Mouse (Mus musculus): ENCODE measurements at regions not wholly inside any gene's neighbourhood (a gene's known extent, or its start where the extent isn't known, plus 50 kb on each side); places are given as distances from the start of the nearest gene placed in this dataset.

GRCm38 (mm10) chr14:96879701-96880100 lies 360.8 kb upstream of the Klhl1 start:
- WGBS, result 64% methylated on average over 3 of the region's 3 CpGs

DNA sequence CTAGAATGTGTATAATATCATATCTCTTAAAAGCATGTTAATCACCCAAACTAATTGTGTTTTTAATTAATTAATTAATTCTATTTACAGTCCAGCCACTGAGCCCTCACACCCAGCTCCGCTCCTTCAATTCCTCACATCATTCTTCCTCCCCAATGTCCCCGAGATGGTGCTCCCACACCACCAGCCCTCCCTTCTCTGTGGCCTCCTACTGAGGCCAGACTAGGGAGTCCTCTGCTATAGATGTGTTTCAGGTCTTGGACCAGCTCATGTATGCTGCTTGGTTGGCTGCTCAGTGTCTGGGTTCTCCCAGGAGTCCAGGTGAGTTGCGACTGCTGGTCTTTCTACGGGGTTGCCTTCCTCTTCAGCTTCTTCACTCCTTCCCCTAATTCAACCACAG lies 353.1 kb upstream of the Klhl1 start:
- Histone ChIP-seq H3K27me3 (ENCODE audit: control insufficient read depth, insufficient read depth, low read length) (no peaks in the 10 kb centered on the region), H3K4me1 (ENCODE audit: control insufficient read depth, insufficient read depth) (no peaks in the 10 kb centered on the region), H3K9ac (replicated peaks; ENCODE audit: low read depth, low read length) (no peak overlapping the region), H3K9me3 (replicated peaks; ENCODE audit: control insufficient read depth, low read length) (no peaks in the 10 kb centered on the region), H3K4me3 (ENCODE audit: low read depth, low read length) (no peak overlapping the region), H3K36me3 (replicated peaks; ENCODE audit: control insufficient read depth, insufficient read depth, low read length) (no peaks in the 10 kb centered on the region), H3K27ac (ENCODE audit: low read depth) (no peak overlapping the region), H3K4me2 (ENCODE audit: low read depth, low read length) (no peak overlapping the region)
- no peak for DNase-seq (ENCODE audit: low spot score)
- TF ChIP-seq EP300 (IDR thresholded peaks at IDR 0.05; ENCODE audit: low read depth) (no peak), CTCF (IDR thresholded peaks at IDR 0.05; ENCODE audit: low read depth) (no peak)
- no peak for ATAC-seq (ENCODE audit: insufficient read depth, low read depth)
- WGBS, result 81% methylated on average over 4 of the region's 4 CpGs

More at GRCm38 (mm10) chr14:96879701-96880100, 360.8 kb upstream of the Klhl1 start:
- Histone ChIP-seq H3K4me2 (ENCODE audit: low read depth, low read length) (no peak overlapping the region), H3K4me3 (ENCODE audit: low read depth, low read length) (no peak overlapping the region), H3K9me3 (replicated peaks; ENCODE audit: control insufficient read depth, low read length) (no peaks in the 10 kb centered on the region), H3K4me1 (ENCODE audit: control insufficient read depth, insufficient read depth) (no peaks in the 10 kb centered on the region), H3K9ac (replicated peaks; ENCODE audit: low read depth, low read length) (no peak overlapping the region), H3K36me3 (replicated peaks; ENCODE audit: control insufficient read depth, insufficient read depth, low read length) (no peaks in the 10 kb centered on the region), H3K27ac (ENCODE audit: low read depth) (no peak overlapping the region), H3K27me3 (ENCODE audit: control insufficient read depth, insufficient read depth, low read length) (no peaks in the 10 kb centered on the region)
- no peak for TF ChIP-seq EP300 (IDR thresholded peaks at IDR 0.05; ENCODE audit: low read depth)
- TF ChIP-seq CTCF (IDR thresholded peaks at IDR 0.05; ENCODE audit: low read depth), result no peak
- ATAC-seq (ENCODE audit: insufficient read depth, low read depth) (no peak), DNase-seq (ENCODE audit: low spot score) (no peak)

DNA sequence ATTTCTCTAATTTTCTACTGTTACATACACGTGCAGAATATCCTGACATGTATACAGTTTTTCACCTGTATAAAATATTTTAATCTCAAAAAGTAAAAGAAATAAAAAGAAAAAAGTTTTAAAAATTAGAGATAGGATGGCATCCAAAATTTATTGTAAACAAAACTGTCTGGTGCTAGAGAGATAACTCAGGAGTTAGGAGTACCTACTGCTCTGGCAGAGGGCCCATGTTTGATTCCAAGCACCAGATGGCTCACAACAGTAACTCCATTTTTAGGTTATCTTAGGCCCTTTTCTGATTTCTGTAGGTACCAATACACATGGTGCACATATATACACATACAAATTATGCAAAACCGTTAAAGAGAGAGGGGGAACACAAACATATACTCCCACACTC lies 320.0 kb upstream of the Klhl1 start:
- H3K27ac ChIP-seq (ENCODE audit: low read depth), result no peak overlapping the region
- no peaks in the 10 kb centered on the region for H3K9me3 ChIP-seq (replicated peaks; ENCODE audit: control insufficient read depth, low read length)
- H3K27me3 ChIP-seq (ENCODE audit: control insufficient read depth, insufficient read depth, low read length), result no peaks in the 10 kb centered on the region
- no peak overlapping the region for H3K9ac ChIP-seq (replicated peaks; ENCODE audit: low read depth, low read length)
- H3K36me3 ChIP-seq (replicated peaks; ENCODE audit: control insufficient read depth, insufficient read depth, low read length), result no peaks in the 10 kb centered on the region
- DNase-seq (ENCODE audit: low spot score), result no peak
- H3K4me3 ChIP-seq (ENCODE audit: low read depth, low read length), result no peak overlapping the region
- 55% methylated on average over 2 of the region's 2 CpGs for WGBS
- ATAC-seq (ENCODE audit: insufficient read depth, low read depth), result no peak
- H3K4me1 ChIP-seq (ENCODE audit: control insufficient read depth, insufficient read depth), result no peaks in the 10 kb centered on the region
- H3K4me2 ChIP-seq (ENCODE audit: low read depth, low read length), result no peak overlapping the region
- no peak for TF ChIP-seq CTCF (IDR thresholded peaks at IDR 0.05; ENCODE audit: low read depth)
- TF ChIP-seq EP300 (IDR thresholded peaks at IDR 0.05; ENCODE audit: low read depth), result no peak

GRCm38 (mm10) chr14:96825083-96825482 lies 306.2 kb upstream of the Klhl1 start:
- no peak for DNase-seq (ENCODE audit: low spot score)
- no peak overlapping the region for H3K4me2 ChIP-seq (ENCODE audit: low read depth, low read length)
- H3K9me3 ChIP-seq (replicated peaks; ENCODE audit: control insufficient read depth, low read length), result no peaks in the 10 kb centered on the region
- no peak overlapping the region for H3K27ac ChIP-seq (ENCODE audit: low read depth)
- H3K27me3 ChIP-seq (ENCODE audit: control insufficient read depth, insufficient read depth, low read length), result no peaks in the 10 kb centered on the region
- WGBS, result 49% methylated on average over 1 of the region's 1 CpGs
- H3K9ac ChIP-seq (replicated peaks; ENCODE audit: low read depth, low read length), result no peak overlapping the region
- no peak for ATAC-seq (ENCODE audit: insufficient read depth, low read depth)
- no peak overlapping the region for H3K4me3 ChIP-seq (ENCODE audit: low read depth, low read length)
- H3K4me1 ChIP-seq (ENCODE audit: control insufficient read depth, insufficient read depth), result no peaks in the 10 kb centered on the region
- TF ChIP-seq CTCF (IDR thresholded peaks at IDR 0.05; ENCODE audit: low read depth), result no peak
- no peak for TF ChIP-seq EP300 (IDR thresholded peaks at IDR 0.05; ENCODE audit: low read depth)
- no peaks in the 10 kb centered on the region for H3K36me3 ChIP-seq (replicated peaks; ENCODE audit: control insufficient read depth, insufficient read depth, low read length)

GRCm38 (mm10) chr14:96815665-96816064 lies 296.8 kb upstream of the Klhl1 start:
- Histone ChIP-seq H3K4me2 (ENCODE audit: low read depth, low read length) (no peak overlapping the region), H3K9ac (replicated peaks; ENCODE audit: low read depth, low read length) (no peak overlapping the region), H3K4me1 (ENCODE audit: control insufficient read depth, insufficient read depth) (no peaks in the 10 kb centered on the region), H3K36me3 (replicated peaks; ENCODE audit: control insufficient read depth, insufficient read depth, low read length) (no peaks in the 10 kb centered on the region), H3K27ac (ENCODE audit: low read depth) (no peak overlapping the region), H3K4me3 (ENCODE audit: low read depth, low read length) (no peak overlapping the region), H3K9me3 (replicated peaks; ENCODE audit: control insufficient read depth, low read length) (no peaks in the 10 kb centered on the region), H3K27me3 (ENCODE audit: control insufficient read depth, insufficient read depth, low read length) (no peaks in the 10 kb centered on the region)
- TF ChIP-seq CTCF (IDR thresholded peaks at IDR 0.05; ENCODE audit: low read depth) (no peak), EP300 (IDR thresholded peaks at IDR 0.05; ENCODE audit: low read depth) (no peak)
- DNase-seq (ENCODE audit: low spot score), result no peak
- WGBS, result 60% methylated on average over 2 of the region's 2 CpGs
- no peak for ATAC-seq (ENCODE audit: insufficient read depth, low read depth)

DNA sequence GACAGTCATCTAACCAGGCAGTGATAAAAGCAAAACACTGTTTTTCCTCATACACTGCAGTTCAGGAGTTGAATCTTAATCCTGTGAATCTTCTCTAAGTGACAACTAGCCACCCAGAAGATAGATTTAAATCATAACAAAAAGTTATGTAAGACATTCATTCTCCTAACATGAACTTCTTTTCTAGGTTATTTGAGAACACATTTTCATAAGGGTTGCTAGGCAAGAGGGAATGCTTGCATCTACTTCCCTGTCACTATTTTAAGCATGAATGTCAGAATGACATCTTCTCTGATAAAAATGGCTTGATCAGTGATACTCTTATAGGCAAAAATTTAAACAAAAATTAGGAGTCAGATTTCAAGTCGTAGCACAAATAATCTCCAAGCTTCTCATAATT lies 286.4 kb upstream of the Klhl1 start:
- H3K27ac ChIP-seq (ENCODE audit: low read depth), result no peak overlapping the region
- H3K36me3 ChIP-seq (replicated peaks; ENCODE audit: control insufficient read depth, insufficient read depth, low read length), result no peaks in the 10 kb centered on the region
- ATAC-seq (ENCODE audit: insufficient read depth, low read depth) (no peak), DNase-seq (ENCODE audit: low spot score) (no peak)
- H3K9me3 ChIP-seq (replicated peaks; ENCODE audit: control insufficient read depth, low read length), result no peaks in the 10 kb centered on the region
- H3K4me3 ChIP-seq (ENCODE audit: low read depth, low read length), result no peak overlapping the region
- H3K9ac ChIP-seq (replicated peaks; ENCODE audit: low read depth, low read length), result no peak overlapping the region
- TF ChIP-seq EP300 (IDR thresholded peaks at IDR 0.05; ENCODE audit: low read depth) (no peak), CTCF (IDR thresholded peaks at IDR 0.05; ENCODE audit: low read depth) (no peak)
- H3K4me2 ChIP-seq (ENCODE audit: low read depth, low read length), result no peak overlapping the region
- 58% methylated on average over 1 of the region's 1 CpGs for WGBS
- H3K27me3 ChIP-seq (ENCODE audit: control insufficient read depth, insufficient read depth, low read length), result no peaks in the 10 kb centered on the region
- H3K4me1 ChIP-seq (ENCODE audit: control insufficient read depth, insufficient read depth), result no peaks in the 10 kb centered on the region
